Mouse (Mus musculus) CD8-positive naive resting alpha-beta T cell, adult 2 months (primary cell): ENCODE results near the gene Arfgap2.

Experiments used
- DNase-seq, 2 experiments: peaks; one replicate each; pipeline ENCODE4 v3.0.0; 2022; ENCODE audit warnings: low read depth in 2 of 2, low spot score in 2 of 2

Arfgap2 gene

GRCm38 (mm10) chr2:91305926-91306325 lies 41.2 kb downstream of the Arfgap2 start:
- DNase-seq = no peak

- DNase-seq = no peak
Observed at GRCm38 (mm10) chr2:91306589-91306988, 41.8 kb downstream of the Arfgap2 start.

- no peak for DNase-seq
Observed at GRCm38 (mm10) chr2:91308680-91309079, 43.9 kb downstream of the Arfgap2 start.

GRCm38 (mm10) chr2:91309546-91309945 lies 44.8 kb downstream of the Arfgap2 start:
- no peak for DNase-seq

- DNase-seq = no peak
Observed at GRCm38 (mm10) chr2:91312578-91313311, 48.0 kb downstream of the Arfgap2 start.

GRCm38 (mm10) chr2:91314184-91314583 lies 49.4 kb downstream of the Arfgap2 start:
- DNase-seq = no peak

- no peak for DNase-seq
Observed at GRCm38 (mm10) chr2:91320559-91321529, 56.1 kb downstream of the Arfgap2 start.

- no peak for DNase-seq
Observed at GRCm38 (mm10) chr2:91321923-91322322, 57.1 kb downstream of the Arfgap2 start.

GRCm38 (mm10) chr2:91322490-91322889 lies 57.7 kb downstream of the Arfgap2 start:
- no peak for DNase-seq

- no peak for DNase-seq
Observed at GRCm38 (mm10) chr2:91324346-91324745, 59.6 kb downstream of the Arfgap2 start.

GRCm38 (mm10) chr2:91324761-91325421 lies 60.1 kb downstream of the Arfgap2 start:
- no peak for DNase-seq
